12 mouse cellular contexts compared by ENCODE assay signal in genomic region chr4:77259972-77260290, GRCm38 (mm10).
"Had no signal": no experiment of that assay in that cellular context is flagged by ENCODE, and none has a peak within 500 bp of the region (broad histone marks: within the 10 kb centered on the region; RNA-seq: fewer than 3 reads in every experiment).

No protein-coding gene starts in this region.

- DNase-seq: layer of hippocampus, adult 9-11 months; liver, postnatal 0 days; thymus, postnatal 25 days had no signal

- H3K9me3 ChIP-seq: limb, embryonic 15.5 days; midbrain, embryonic 12.5 days; midbrain, embryonic 15.5 days had no signal

- H3K36me3 ChIP-seq: limb, embryonic 15.5 days; midbrain, embryonic 12.5 days; midbrain, embryonic 15.5 days had no signal

- H3K9ac ChIP-seq: limb, embryonic 15.5 days; liver, embryonic 14.5 days; liver, postnatal 0 days; lung, embryonic 14.5 days; midbrain, embryonic 12.5 days; midbrain, embryonic 15.5 days had no signal

- H3K27ac ChIP-seq: kidney, postnatal 0 days; layer of hippocampus, adult 2 months; limb, embryonic 15.5 days; liver, embryonic 14.5 days; macrophage; midbrain, embryonic 12.5 days; midbrain, embryonic 15.5 days had no signal

- H3K4me3 ChIP-seq: limb, embryonic 15.5 days; midbrain, embryonic 12.5 days; midbrain, embryonic 15.5 days had no signal

- H3K4me2 ChIP-seq: limb, embryonic 15.5 days; liver, embryonic 11.5 days; lung, embryonic 14.5 days; midbrain, embryonic 12.5 days; midbrain, embryonic 15.5 days had no signal

- ATAC-seq: liver, postnatal 0 days; midbrain, embryonic 15.5 days had no signal

- H3K27me3 ChIP-seq: limb, embryonic 15.5 days; midbrain, embryonic 12.5 days; midbrain, embryonic 15.5 days had no signal

- H3K4me1 ChIP-seq: midbrain, embryonic 12.5 days; midbrain, embryonic 15.5 days had no signal
